Comparison of ENCODE assay signal across 8 mouse cellular contexts in genomic region chr5:33142790-33143455, GRCm38 (mm10). TPM values are rescaled to one million over a fixed set of nuclear protein-coding genes. Genes with fewer than 3 reads are reported as not detected.
DNase-seq lines count a peak whose midpoint lies in the region; ATAC-seq and TF ChIP-seq lines count a peak whose summit lies in the region.

No protein-coding gene starts in this region.

- no peak overlapping the region for H3K27ac ChIP-seq in liver, adult 2 months (replicated peaks; ENCODE audit: insufficient read depth, low read depth, low read length)
- H3K27ac ChIP-seq in liver, embryonic 11.5 days (ENCODE audit: low read depth, low read length) = no peak overlapping the region

- H3K4me2 ChIP-seq in liver, embryonic 11.5 days = no peak overlapping the region

- TF ChIP-seq CTCF in liver, adult 2 months (IDR thresholded peaks at IDR 0.05; ENCODE audit: low read depth, low read length) = peak; percentile 48

- peaks cover 3% of the 10 kb centered on the region; the same call in 1 of the 2 replicates for H3K4me1 ChIP-seq in liver, adult 2 months (ENCODE audit: control insufficient read depth, insufficient read depth, low read length)
- H3K4me1 ChIP-seq in liver, embryonic 11.5 days (replicated peaks; ENCODE audit: control insufficient read depth, insufficient read depth, low read length) = no peaks in the 10 kb centered on the region

- peak; percentile 72 for DNase-seq in liver, adult 2 months (ENCODE audit: extremely low read depth, low read depth, low spot score)
- no peak for DNase-seq in liver, embryonic 11.5 days (ENCODE audit: low spot score)
- DNase-seq in MEL-GATA-1-ER (ENCODE audit: extremely low read depth, low read depth) = peak; percentile 18
- peak; percentile 58 for DNase-seq in cerebellum, adult 9-10 months
- peak; percentile 31 for DNase-seq in hindlimb bud, embryonic 11.5 days (ENCODE audit: extremely low spot score, low read depth, low spot score)
- DNase-seq in left cerebral cortex, adult 11 months (ENCODE audit: low spot score) = peak; percentile 37
- peak; percentile 54 for DNase-seq in right cerebral cortex, adult 18-20 months
- no peak for DNase-seq in testis, postnatal 14 days (ENCODE audit: low spot score)

- H3K4me3 ChIP-seq in liver, adult 2 months (ENCODE audit: insufficient read depth, low read depth, low read length) = no peak overlapping the region
- no peak overlapping the region for H3K4me3 ChIP-seq in liver, embryonic 11.5 days (ENCODE audit: low read depth, low read length)

- WGBS in liver, adult 2 months = 45% methylated on average over 7 of the region's 7 CpGs
- WGBS in liver, embryonic 11.5 days = 53% methylated on average over 7 of the region's 7 CpGs

- no peak overlapping the region for H3K9ac ChIP-seq in liver, adult 2 months (ENCODE audit: low read depth, low read length)
- H3K9ac ChIP-seq in liver, embryonic 11.5 days (ENCODE audit: low read depth, low read length) = no peak overlapping the region

- no peak for TF ChIP-seq POLR2A in liver, adult 2 months (IDR thresholded peaks at IDR 0.05; ENCODE audit: extremely low read depth, insufficient read depth, low read length)

- H3K79me2 ChIP-seq in liver, adult 2 months (ENCODE audit: control insufficient read depth, insufficient read depth, low read length) = no peaks in the 10 kb centered on the region

- H3K9me3 ChIP-seq in liver, embryonic 11.5 days (ENCODE audit: control insufficient read depth, low read length) = no peaks in the 10 kb centered on the region

- ATAC-seq in liver, embryonic 11.5 days (replicated peaks; ENCODE audit: low FRiP score) = no peak

- no peaks in the 10 kb centered on the region for H3K27me3 ChIP-seq in liver, adult 2 months (ENCODE audit: control insufficient read depth, insufficient read depth, low read length)
- H3K27me3 ChIP-seq in liver, embryonic 11.5 days (replicated peaks; ENCODE audit: control insufficient read depth, insufficient read depth, low read length) = 0 out of 2 replicates have a peak, but pooled peaks cover 3% of the 10 kb centered on the region

- no peaks in the 10 kb centered on the region for H3K36me3 ChIP-seq in liver, adult 2 months (ENCODE audit: control insufficient read depth, insufficient read depth, low read length)
- no peaks in the 10 kb centered on the region for H3K36me3 ChIP-seq in liver, embryonic 11.5 days (ENCODE audit: control insufficient read depth, insufficient read depth, low read length)

RNA-seq across cellular contexts. Expression of gene Slc5a1, which starts 38.9 kb away (rescaled TPM):
- 0.34 and 0.55 TPM in 2 replicates for total RNA-seq in liver, adult 2 months (2014; rRNA removed)
- 0.22 and 0.36 TPM in 2 replicates for polyA plus RNA-seq in liver, adult 2 months (2012; rRNA removed)
- not detected in 2 replicates for polyA plus RNA-seq in liver, embryonic 11.5 days (2014; fragmentation: Nextera tagmentation; extraction: Ambion mirVana)

Comparison
In these comparisons a context has a peak if more than half of its experiments do, and no peak if none do; other contexts are left out.
1. DNase-seq: peak in liver, adult 2 months (single experiment), MEL-GATA-1-ER (single experiment), cerebellum, adult 9-10 months (single experiment), hindlimb bud, embryonic 11.5 days (single experiment), left cerebral cortex, adult 11 months (single experiment) and right cerebral cortex, adult 18-20 months (single experiment); none in liver, embryonic 11.5 days (single experiment) and testis, postnatal 14 days (single experiment).